Mouse (Mus musculus) cerebellum, postnatal 25 days (tissue): ENCODE measurements around the gene Acvrl1.

Source experiments
- DNase-seq, 2 experiments: peaks; one replicate each; pipeline ENCODE4 v3.0.0; 2021; ENCODE audit warnings: mixed read lengths in 2 of 2

Acvrl1 gene

GRCm38 (mm10) chr15:101128181-101129089 lies at the start of gene Acvrl1:
Gene Acvrl1 (plus strand): TSS chr15:101128522.
- DNase-seq: no peak

- DNase-seq: peak; percentile 48 to 65
These were observed 49.6 kb upstream of the Acvrl1 start for GRCm38 (mm10) chr15:101078731-101079156.

- DNase-seq: no peak
These were observed 48.2 kb upstream of the Acvrl1 start for GRCm38 (mm10) chr15:101080031-101080520.

GRCm38 (mm10) chr15:101081035-101081548 lies 47.2 kb upstream of the Acvrl1 start:
- DNase-seq: no peak

GRCm38 (mm10) chr15:101082236-101082635 lies 46.1 kb upstream of the Acvrl1 start:
- DNase-seq: no peak

- no peak for DNase-seq
These were observed 43.8 kb upstream of the Acvrl1 start for GRCm38 (mm10) chr15:101084499-101084898.

- DNase-seq: no peak
These were observed 41.9 kb upstream of the Acvrl1 start for GRCm38 (mm10) chr15:101086451-101086850.

- DNase-seq: peak in 1 of 2 experiments; percentile 40
These were observed 41.4 kb upstream of the Acvrl1 start for GRCm38 (mm10) chr15:101086956-101087355.

- no peak for DNase-seq
These were observed 40.0 kb upstream of the Acvrl1 start for GRCm38 (mm10) chr15:101088291-101088690.

- DNase-seq: no peak
These were observed 36.8 kb upstream of the Acvrl1 start for GRCm38 (mm10) chr15:101091551-101091950.

GRCm38 (mm10) chr15:101092121-101092828 lies 36.0 kb upstream of the Acvrl1 start:
- DNase-seq: no peak

- peak; percentile 34 to 62 for DNase-seq
These were observed 35.3 kb upstream of the Acvrl1 start for GRCm38 (mm10) chr15:101092829-101093648.

GRCm38 (mm10) chr15:101093988-101094387 lies 34.3 kb upstream of the Acvrl1 start:
- DNase-seq: no peak

GRCm38 (mm10) chr15:101094979-101095378 lies 33.3 kb upstream of the Acvrl1 start:
- DNase-seq: no peak

- DNase-seq: no peak
These were observed 32.9 kb upstream of the Acvrl1 start for GRCm38 (mm10) chr15:101095392-101095791.

GRCm38 (mm10) chr15:101097985-101098651 lies 30.2 kb upstream of the Acvrl1 start:
- peak; percentile 40 to 64 for DNase-seq

- no peak for DNase-seq
These were observed 27.3 kb upstream of the Acvrl1 start for GRCm38 (mm10) chr15:101100996-101101395.

- no peak for DNase-seq
These were observed 24.6 kb upstream of the Acvrl1 start for GRCm38 (mm10) chr15:101103605-101104304.

GRCm38 (mm10) chr15:101105496-101105994 lies 22.8 kb upstream of the Acvrl1 start:
- peak; percentile 82 to 88 for DNase-seq

GRCm38 (mm10) chr15:101106011-101106410 lies 22.3 kb upstream of the Acvrl1 start:
- DNase-seq: no peak
